8 mouse cellular contexts compared by ENCODE assay signal in genomic region chr12:21284761-21285441, GRCm38 (mm10). TPM values are rescaled to one million over a fixed set of nuclear protein-coding genes. Genes with fewer than 3 reads are reported as not detected.
DNase-seq lines count a peak whose midpoint lies in the region; ATAC-seq lines count a peak whose summit lies in the region.

Gene Cpsf3 (plus strand): TSS chr12:21285391.

- peak within 1 kb of the TSS; percentile 81 for H3K9ac ChIP-seq in embryonic facial prominence, embryonic 11.5 days (replicated peaks; ENCODE audit: low read length)
- H3K9ac ChIP-seq in heart, embryonic 13.5 days, result peak within 1 kb of the TSS; percentile 98

- intact Hi-C loops in left cerebral cortex, postnatal 10 days (cut with DNase I), result no loop called here

- peak within 1 kb of the TSS; percentile 57; the same call in 1 of the 2 replicates for H3K27ac ChIP-seq in embryonic facial prominence, embryonic 11.5 days (replicated peaks; ENCODE audit: low read depth, low read length)
- peak within 1 kb of the TSS; percentile 88 for H3K27ac ChIP-seq in heart, embryonic 13.5 days (replicated peaks)

- peak within 1 kb of the TSS; percentile 61 for H3K4me3 ChIP-seq in embryonic facial prominence, embryonic 11.5 days (ENCODE audit: low read depth, low read length)
- peak within 1 kb of the TSS; percentile 95 for H3K4me3 ChIP-seq in heart, embryonic 13.5 days

- H3K9me3 ChIP-seq in embryonic facial prominence, embryonic 11.5 days (replicated peaks; ENCODE audit: control insufficient read depth, low read length), result no peaks in the 10 kb centered on the region
- H3K9me3 ChIP-seq in heart, embryonic 13.5 days, result no peaks in the 10 kb centered on the region

- DNase-seq in thymus, postnatal 4 days, result peak; percentile 35
- no peak for DNase-seq in thymus, postnatal 10 days (ENCODE audit: low spot score in 2 of 2)
- DNase-seq in embryonic facial prominence, embryonic 11.5 days (ENCODE audit: low spot score), result no peak
- DNase-seq in left cerebral cortex, postnatal 10 days (ENCODE audit: extremely low spot score in 1 of 2, low spot score in 2 of 2), result no peak
- DNase-seq in ovary, postnatal 36 days (ENCODE audit: low spot score), result no peak
- no peak for DNase-seq in kidney, adult 18-20 months

- no peaks in the 10 kb centered on the region for H3K27me3 ChIP-seq in embryonic facial prominence, embryonic 11.5 days (ENCODE audit: control insufficient read depth, insufficient read depth, low read length)
- H3K27me3 ChIP-seq in heart, embryonic 13.5 days (replicated peaks), result no peaks in the 10 kb centered on the region

- no peak for ATAC-seq in embryonic facial prominence, embryonic 11.5 days (replicated peaks; ENCODE audit: insufficient number of reproducible peaks, low FRiP score, low TSS enrichment, low read depth)
- no peak for ATAC-seq in heart, embryonic 13.5 days (ENCODE audit: extremely low read depth, insufficient number of reproducible peaks, low FRiP score, low TSS enrichment)
- ATAC-seq in monocyte, adult 5-6 weeks (replicated peaks; ENCODE audit: insufficient number of reproducible peaks, low FRiP score, low TSS enrichment, poor library complexity, severe bottlenecking), result no peak

- H3K36me3 ChIP-seq in embryonic facial prominence, embryonic 11.5 days (replicated peaks; ENCODE audit: control insufficient read depth, insufficient read depth, low read depth, low read length), result no peaks in the 10 kb centered on the region
- H3K36me3 ChIP-seq in heart, embryonic 13.5 days, result peaks cover 6% of the 10 kb centered on the region

- 57% methylated on average over 11 of the region's 11 CpGs for WGBS in embryonic facial prominence, embryonic 11.5 days
- 52% methylated on average over 11 of the region's 11 CpGs for WGBS in heart, embryonic 13.5 days

- peak within 1 kb of the TSS; percentile 47 for H3K4me2 ChIP-seq in embryonic facial prominence, embryonic 11.5 days (ENCODE audit: low read depth, low read length)
- H3K4me2 ChIP-seq in heart, embryonic 13.5 days, result peak within 1 kb of the TSS; percentile 90

- H3K4me1 ChIP-seq in embryonic facial prominence, embryonic 11.5 days (ENCODE audit: control insufficient read depth, insufficient read depth, low read length), result no peaks in the 10 kb centered on the region
- peaks cover 28% of the 10 kb centered on the region for H3K4me1 ChIP-seq in heart, embryonic 13.5 days

RNA-seq across cellular contexts. Expression of gene Cpsf3, which starts in this region (rescaled TPM):
- 145 and 148 TPM in 2 replicates for polyA plus RNA-seq in embryonic facial prominence, embryonic 11.5 days (2014; fragmentation: Nextera tagmentation; extraction: Ambion mirVana)
- 64.6 and 68.4 TPM in 2 replicates for polyA plus RNA-seq in heart, embryonic 13.5 days (2015; fragmentation: Nextera tagmentation; extraction: Ambion mirVana)
- 10 to 100 TPM; 48.4 to 49.3 TPM for total RNA-seq in left cerebral cortex, postnatal 10 days (2021)
- total RNA-seq in monocyte, adult 5-6 weeks (2017), result 90.5 to 117 TPM (median 105 TPM) in 3 replicates
